Mouse (Mus musculus): ENCODE measurements at regions not wholly inside any gene's neighbourhood (a gene's known extent, or its start where the extent isn't known, plus 50 kb on each side); places are given as distances from the start of the nearest gene placed in this dataset.

GRCm38 (mm10) chr2:55889976-55890375 lies 454.2 kb downstream of the Kcnj3 start:
- Histone ChIP-seq H3K4me2 (ENCODE audit: low read depth, low read length) (no peak overlapping the region), H3K9me3 (replicated peaks; ENCODE audit: control insufficient read depth, low read length) (no peaks in the 10 kb centered on the region), H3K9ac (replicated peaks; ENCODE audit: low read depth, low read length) (no peak overlapping the region), H3K4me3 (ENCODE audit: low read depth, low read length) (no peak overlapping the region), H3K4me1 (ENCODE audit: control insufficient read depth, insufficient read depth) (no peaks in the 10 kb centered on the region), H3K27me3 (ENCODE audit: control insufficient read depth, insufficient read depth, low read length) (no peaks in the 10 kb centered on the region), H3K27ac (ENCODE audit: low read depth) (no peak overlapping the region), H3K36me3 (replicated peaks; ENCODE audit: control insufficient read depth, insufficient read depth, low read length) (no peaks in the 10 kb centered on the region)
- 70% methylated on average over 2 of the region's 2 CpGs for WGBS
- no peak for DNase-seq (ENCODE audit: low spot score)
- ATAC-seq (ENCODE audit: insufficient read depth, low read depth), result no peak
- no peak for TF ChIP-seq EP300 (IDR thresholded peaks at IDR 0.05; ENCODE audit: low read depth)
- TF ChIP-seq CTCF (IDR thresholded peaks at IDR 0.05; ENCODE audit: low read depth), result no peak

GRCm38 (mm10) chr2:55892821-55893535 lies 457.2 kb downstream of the Kcnj3 start:
- H3K9me3 ChIP-seq (replicated peaks; ENCODE audit: control insufficient read depth, low read length), result no peaks in the 10 kb centered on the region
- no peaks in the 10 kb centered on the region for H3K36me3 ChIP-seq (replicated peaks; ENCODE audit: control insufficient read depth, insufficient read depth, low read length)
- H3K27me3 ChIP-seq (ENCODE audit: control insufficient read depth, insufficient read depth, low read length), result no peaks in the 10 kb centered on the region
- H3K9ac ChIP-seq (replicated peaks; ENCODE audit: low read depth, low read length), result no peak overlapping the region
- TF ChIP-seq EP300 (IDR thresholded peaks at IDR 0.05; ENCODE audit: low read depth) (no peak), CTCF (IDR thresholded peaks at IDR 0.05; ENCODE audit: low read depth) (no peak)
- H3K4me3 ChIP-seq (ENCODE audit: low read depth, low read length), result no peak overlapping the region
- WGBS, result 43% methylated on average over 1 of the region's 1 CpGs
- H3K27ac ChIP-seq (ENCODE audit: low read depth), result no peak overlapping the region
- H3K4me2 ChIP-seq (ENCODE audit: low read depth, low read length), result no peak overlapping the region
- H3K4me1 ChIP-seq (ENCODE audit: control insufficient read depth, insufficient read depth), result no peaks in the 10 kb centered on the region
- DNase-seq (ENCODE audit: low spot score) (no peak), ATAC-seq (ENCODE audit: insufficient read depth, low read depth) (no peak)

GRCm38 (mm10) chr2:55920294-55920693 lies 484.5 kb downstream of the Kcnj3 start:
- TF ChIP-seq EP300 (IDR thresholded peaks at IDR 0.05; ENCODE audit: low read depth) (no peak), CTCF (IDR thresholded peaks at IDR 0.05; ENCODE audit: low read depth) (peak; percentile 42)
- no peaks in the 10 kb centered on the region for H3K9me3 ChIP-seq (replicated peaks; ENCODE audit: control insufficient read depth, low read length)
- H3K4me2 ChIP-seq (ENCODE audit: low read depth, low read length), result no peak overlapping the region
- H3K4me3 ChIP-seq (ENCODE audit: low read depth, low read length), result no peak overlapping the region
- WGBS, result 41% methylated on average over 1 of the region's 1 CpGs
- no peaks in the 10 kb centered on the region for H3K4me1 ChIP-seq (ENCODE audit: control insufficient read depth, insufficient read depth)
- ATAC-seq (ENCODE audit: insufficient read depth, low read depth) (no peak), DNase-seq (ENCODE audit: low spot score) (peak; percentile 36)
- H3K9ac ChIP-seq (replicated peaks; ENCODE audit: low read depth, low read length), result no peak overlapping the region
- no peak overlapping the region for H3K27ac ChIP-seq (ENCODE audit: low read depth)
- H3K36me3 ChIP-seq (replicated peaks; ENCODE audit: control insufficient read depth, insufficient read depth, low read length), result no peaks in the 10 kb centered on the region
- no peaks in the 10 kb centered on the region for H3K27me3 ChIP-seq (ENCODE audit: control insufficient read depth, insufficient read depth, low read length)

All from heart, postnatal 0 days (tissue).